29 mouse cellular contexts compared by ENCODE assay signal in genomic region chr5:143155534-143155933, GRCm38 (mm10). TPM values are rescaled to one million over a fixed set of nuclear protein-coding genes. Genes with fewer than 3 reads are reported as not detected.
"Had no signal": no experiment of that assay in that cellular context is flagged by ENCODE, and none has a peak within 500 bp of the region (broad histone marks: within the 10 kb centered on the region; RNA-seq: fewer than 3 reads in every experiment).

No protein-coding gene starts in this region.

- H3K4me2 ChIP-seq: limb, embryonic 12.5 days; limb, embryonic 15.5 days; liver, embryonic 11.5 days; midbrain, embryonic 11.5 days had no signal

- DNase-seq: kidney, postnatal 14 days; kidney, postnatal 4 days; left cerebral cortex, postnatal 4 days; lung, adult 2 months; lung, postnatal 14 days; lung, postnatal 4 days; midbrain, embryonic 14.5 days; right cerebral cortex, postnatal 4 days; thymus, adult 2 months; thymus, postnatal 14 days; thymus, postnatal 4 days had no signal

- H3K36me3 ChIP-seq: limb, embryonic 12.5 days; limb, embryonic 15.5 days had no signal

- H3K27ac ChIP-seq: limb, embryonic 12.5 days; limb, embryonic 15.5 days; stomach, postnatal 0 days had no signal

- H3K4me3 ChIP-seq: limb, embryonic 12.5 days; limb, embryonic 15.5 days had no signal

- H3K9ac ChIP-seq: limb, embryonic 12.5 days; limb, embryonic 15.5 days had no signal

- H3K9me3 ChIP-seq: limb, embryonic 15.5 days had no signal

RNA-seq across cellular contexts. Expression of gene Olfr718-ps1, which starts 8.2 kb away (rescaled TPM):
- total RNA-seq: megakaryocyte progenitor cell, adult 5-6 weeks; megakaryocyte-erythroid progenitor cell, adult 5-6 weeks; midbrain, postnatal 0 days had no signal
- polyA plus RNA-seq: kidney, embryonic 16.5 days; limb, embryonic 12.5 days; limb, embryonic 15.5 days; liver, embryonic 11.5 days; liver, embryonic 16.5 days; lung, adult 2 months; lung, embryonic 16.5 days; midbrain, embryonic 11.5 days; midbrain, embryonic 14.5 days; midbrain, postnatal 0 days; neural tube, embryonic 11.5 days; stomach, postnatal 0 days; thymus, adult 2 months had no signal

RNA-seq across cellular contexts. Expression of gene Spdye4b, which starts 25.3 kb away (rescaled TPM):
- total RNA-seq: layer of hippocampus, adult 18-20 months; layer of hippocampus, postnatal 14 days; left cerebral cortex, adult 8-10 months; left cerebral cortex, postnatal 14 days; megakaryocyte progenitor cell, adult 5-6 weeks; megakaryocyte-erythroid progenitor cell, adult 5-6 weeks; midbrain, postnatal 0 days had no signal
- polyA plus RNA-seq: kidney, embryonic 16.5 days; limb, embryonic 12.5 days; limb, embryonic 15.5 days; liver, embryonic 11.5 days; liver, embryonic 16.5 days; lung, adult 2 months; midbrain, embryonic 11.5 days; midbrain, embryonic 14.5 days; midbrain, postnatal 0 days; neural tube, embryonic 11.5 days; neural tube, embryonic 14.5 days; stomach, embryonic 14.5 days; stomach, postnatal 0 days had no signal
